Mouse (Mus musculus): Measurements from ENCODE around the gene Sardh. TPM values are rescaled to one million over a fixed set of nuclear protein-coding genes. Genes with fewer than 3 reads are reported as not detected.

The Sardh gene
- polyA plus RNA-seq, 1 experiment from 2014 or later = 4.4 TPM

DNA sequence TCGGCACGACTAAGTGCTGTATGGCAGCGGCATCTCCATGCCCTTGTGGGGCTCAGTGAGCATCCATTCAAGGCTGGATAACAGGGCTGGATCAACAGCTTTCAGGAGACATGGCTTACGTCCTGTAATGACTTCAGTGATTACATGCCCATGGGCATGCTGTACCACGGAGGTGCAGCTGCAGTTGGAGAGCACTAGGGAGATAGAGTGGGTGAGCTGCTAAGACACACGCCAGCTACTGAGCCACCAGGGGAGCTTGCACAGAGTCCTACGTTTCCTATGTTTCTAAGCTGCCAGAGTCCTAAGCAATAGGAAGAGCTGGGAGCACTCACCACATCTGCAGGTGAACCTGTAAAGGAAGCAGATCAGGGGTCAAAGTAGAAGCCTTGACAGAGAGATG, 30.7 kb upstream of the Sardh start:
- Histone ChIP-seq H3K9me3 (ENCODE audit: control insufficient read depth, low read length) (peaks cover 5% of the 10 kb centered on the region; the same call in 1 of the 2 replicates), H3K4me2 (no peak overlapping the region), H3K4me1 (ENCODE audit: control insufficient read depth, insufficient read depth, low read length) (no peaks in the 10 kb centered on the region), H3K27ac (ENCODE audit: low read depth, low read length) (no peak overlapping the region), H3K9ac (ENCODE audit: low read length) (no peak overlapping the region), H3K36me3 (ENCODE audit: control insufficient read depth, insufficient read depth, low read length) (peaks cover 22% of the 10 kb centered on the region), H3K4me3 (ENCODE audit: low read depth, low read length) (no peak overlapping the region), H3K27me3 (ENCODE audit: control insufficient read depth, insufficient read depth, low read length) (no peaks in the 10 kb centered on the region)
- 92% methylated on average over 7 of the region's 7 CpGs for WGBS
- DNase-seq (ENCODE audit: low spot score, missing footprints) (peak; percentile 82), ATAC-seq (ENCODE audit: low FRiP score) (no peak)

GRCm38 (mm10) chr2:27268325-27268724, 20.2 kb upstream of the Sardh start:
- no peak for DNase-seq (ENCODE audit: low spot score, missing footprints)
- H3K4me1 ChIP-seq (ENCODE audit: control insufficient read depth, insufficient read depth, low read length) = no peaks in the 10 kb centered on the region
- peaks cover 21% of the 10 kb centered on the region for H3K36me3 ChIP-seq (ENCODE audit: control insufficient read depth, insufficient read depth, low read length)
- no peaks in the 10 kb centered on the region for H3K9me3 ChIP-seq (ENCODE audit: control insufficient read depth, low read length)
- no peak overlapping the region for H3K9ac ChIP-seq (ENCODE audit: low read length)
- no peak overlapping the region for H3K27ac ChIP-seq (ENCODE audit: low read depth, low read length)
- WGBS = 91% methylated on average over 2 of the region's 2 CpGs
- ATAC-seq (ENCODE audit: low FRiP score) = no peak
- H3K4me3 ChIP-seq (ENCODE audit: low read depth, low read length) = no peak overlapping the region
- H3K27me3 ChIP-seq (ENCODE audit: control insufficient read depth, insufficient read depth, low read length) = no peaks in the 10 kb centered on the region
- H3K4me2 ChIP-seq = no peak overlapping the region

DNA sequence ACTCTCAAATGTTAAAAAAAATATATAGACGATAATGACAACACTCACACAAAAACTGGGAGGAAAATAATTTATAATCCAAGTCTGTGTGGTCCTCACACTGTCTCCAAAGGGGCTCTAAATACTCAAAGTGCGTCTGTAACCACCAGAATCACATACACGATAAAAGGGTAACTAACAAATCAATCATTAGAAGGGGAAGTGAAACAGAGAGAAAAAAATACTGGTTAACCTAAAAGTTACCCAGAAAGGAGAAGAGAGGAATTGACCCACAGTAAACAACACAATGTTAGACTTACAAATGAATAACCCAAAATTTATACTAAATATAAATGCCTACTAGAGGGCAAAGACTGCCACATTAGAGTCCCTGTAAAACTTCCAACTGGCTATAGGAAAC, 17.7 kb upstream of the Sardh start:
- H3K4me3 ChIP-seq (ENCODE audit: low read depth, low read length) = no peak overlapping the region
- H3K9me3 ChIP-seq (ENCODE audit: control insufficient read depth, low read length) = no peaks in the 10 kb centered on the region
- DNase-seq (ENCODE audit: low spot score, missing footprints) = peak; percentile 8
- H3K27ac ChIP-seq (ENCODE audit: low read depth, low read length) = no peak overlapping the region
- no peak overlapping the region for H3K9ac ChIP-seq (ENCODE audit: low read length)
- 88% methylated on average over 3 of the region's 3 CpGs for WGBS
- no peaks in the 10 kb centered on the region for H3K27me3 ChIP-seq (ENCODE audit: control insufficient read depth, insufficient read depth, low read length)
- no peak overlapping the region for H3K4me2 ChIP-seq
- H3K4me1 ChIP-seq (ENCODE audit: control insufficient read depth, insufficient read depth, low read length) = no peaks in the 10 kb centered on the region
- no peak for ATAC-seq (ENCODE audit: low FRiP score)
- peaks cover 15% of the 10 kb centered on the region for H3K36me3 ChIP-seq (ENCODE audit: control insufficient read depth, insufficient read depth, low read length)

GRCm38 (mm10) chr2:27262984-27263383, 14.8 kb upstream of the Sardh start:
- WGBS = 86% methylated on average over 4 of the region's 4 CpGs
- DNase-seq (ENCODE audit: low spot score, missing footprints) (no peak), ATAC-seq (ENCODE audit: low FRiP score) (no peak)
- no peaks in the 10 kb centered on the region for H3K4me1 ChIP-seq (ENCODE audit: control insufficient read depth, insufficient read depth, low read length)
- no peaks in the 10 kb centered on the region for H3K27me3 ChIP-seq (ENCODE audit: control insufficient read depth, insufficient read depth, low read length)
- H3K36me3 ChIP-seq (ENCODE audit: control insufficient read depth, insufficient read depth, low read length) = peaks cover 5% of the 10 kb centered on the region; the same call in 1 of the 2 replicates
- no peak overlapping the region for H3K4me2 ChIP-seq
- H3K9ac ChIP-seq (ENCODE audit: low read length) = no peak overlapping the region
- no peak overlapping the region for H3K27ac ChIP-seq (ENCODE audit: low read depth, low read length)
- H3K9me3 ChIP-seq (ENCODE audit: control insufficient read depth, low read length) = no peaks in the 10 kb centered on the region
- H3K4me3 ChIP-seq (ENCODE audit: low read depth, low read length) = no peak overlapping the region

DNA sequence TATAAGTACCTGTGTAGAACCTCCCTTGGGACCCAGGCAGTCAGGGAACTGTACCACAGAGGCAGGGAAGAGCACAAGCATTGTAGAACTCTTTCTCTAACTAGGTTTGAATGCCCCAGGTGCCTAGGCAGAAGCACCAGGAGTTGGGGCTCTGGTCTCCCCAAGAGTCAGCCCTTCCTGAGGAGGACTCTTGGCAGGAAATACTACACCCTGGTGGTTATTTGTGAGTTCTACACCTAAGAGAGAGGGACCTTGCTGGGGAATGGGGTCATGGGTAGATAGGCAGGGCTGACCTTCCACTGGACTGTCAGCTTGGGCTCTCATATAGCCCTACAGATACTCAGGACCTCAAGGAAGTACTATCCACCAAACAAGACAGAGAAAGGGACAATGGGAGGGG, 3.3 kb upstream of the Sardh start:
- H3K9me3 ChIP-seq (ENCODE audit: control insufficient read depth, low read length) = no peaks in the 10 kb centered on the region
- H3K4me2 ChIP-seq = no peak overlapping the region
- ATAC-seq (ENCODE audit: low FRiP score) (no peak), DNase-seq (ENCODE audit: low spot score, missing footprints) (no peak)
- H3K27ac ChIP-seq (ENCODE audit: low read depth, low read length) = no peak overlapping the region
- no peak overlapping the region for H3K9ac ChIP-seq (ENCODE audit: low read length)
- no peak overlapping the region for H3K4me3 ChIP-seq (ENCODE audit: low read depth, low read length)
- no peaks in the 10 kb centered on the region for H3K36me3 ChIP-seq (ENCODE audit: control insufficient read depth, insufficient read depth, low read length)
- H3K4me1 ChIP-seq (ENCODE audit: control insufficient read depth, insufficient read depth, low read length) = no peaks in the 10 kb centered on the region
- H3K27me3 ChIP-seq (ENCODE audit: control insufficient read depth, insufficient read depth, low read length) = no peaks in the 10 kb centered on the region

DNA sequence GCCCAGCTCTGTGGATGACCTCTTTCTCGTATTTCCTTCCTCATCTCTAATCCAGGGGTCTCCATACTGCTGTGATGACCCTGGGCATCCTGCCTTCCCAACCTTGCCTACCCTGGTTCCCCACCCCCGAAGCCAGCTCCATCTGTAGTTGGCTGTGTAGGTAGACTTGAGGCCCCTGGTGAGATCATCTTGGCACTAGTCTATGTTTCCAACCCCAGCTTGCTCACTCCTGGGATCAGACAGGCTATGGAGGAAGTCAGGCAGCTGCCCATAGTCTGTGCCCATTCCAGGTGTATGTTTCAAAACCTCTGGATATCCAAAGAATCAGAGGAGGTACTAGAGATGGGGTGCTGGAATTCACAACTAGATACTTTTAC, 662 bp downstream of the Sardh start:
- Histone ChIP-seq H3K9me3 (ENCODE audit: control insufficient read depth, low read length) (no peaks in the 10 kb centered on the region), H3K4me3 (ENCODE audit: low read depth, low read length) (no peak overlapping the region), H3K9ac (ENCODE audit: low read length) (no peak overlapping the region), H3K36me3 (ENCODE audit: control insufficient read depth, insufficient read depth, low read length) (no peaks in the 10 kb centered on the region), H3K27me3 (ENCODE audit: control insufficient read depth, insufficient read depth, low read length) (no peaks in the 10 kb centered on the region), H3K4me2 (no peak overlapping the region), H3K4me1 (ENCODE audit: control insufficient read depth, insufficient read depth, low read length) (no peaks in the 10 kb centered on the region), H3K27ac (ENCODE audit: low read depth, low read length) (no peak overlapping the region)
- DNase-seq (ENCODE audit: low spot score, missing footprints) = no peak
- WGBS = 65% methylated on average over 2 of the region's 2 CpGs
- ATAC-seq (ENCODE audit: low FRiP score) = no peak

DNA sequence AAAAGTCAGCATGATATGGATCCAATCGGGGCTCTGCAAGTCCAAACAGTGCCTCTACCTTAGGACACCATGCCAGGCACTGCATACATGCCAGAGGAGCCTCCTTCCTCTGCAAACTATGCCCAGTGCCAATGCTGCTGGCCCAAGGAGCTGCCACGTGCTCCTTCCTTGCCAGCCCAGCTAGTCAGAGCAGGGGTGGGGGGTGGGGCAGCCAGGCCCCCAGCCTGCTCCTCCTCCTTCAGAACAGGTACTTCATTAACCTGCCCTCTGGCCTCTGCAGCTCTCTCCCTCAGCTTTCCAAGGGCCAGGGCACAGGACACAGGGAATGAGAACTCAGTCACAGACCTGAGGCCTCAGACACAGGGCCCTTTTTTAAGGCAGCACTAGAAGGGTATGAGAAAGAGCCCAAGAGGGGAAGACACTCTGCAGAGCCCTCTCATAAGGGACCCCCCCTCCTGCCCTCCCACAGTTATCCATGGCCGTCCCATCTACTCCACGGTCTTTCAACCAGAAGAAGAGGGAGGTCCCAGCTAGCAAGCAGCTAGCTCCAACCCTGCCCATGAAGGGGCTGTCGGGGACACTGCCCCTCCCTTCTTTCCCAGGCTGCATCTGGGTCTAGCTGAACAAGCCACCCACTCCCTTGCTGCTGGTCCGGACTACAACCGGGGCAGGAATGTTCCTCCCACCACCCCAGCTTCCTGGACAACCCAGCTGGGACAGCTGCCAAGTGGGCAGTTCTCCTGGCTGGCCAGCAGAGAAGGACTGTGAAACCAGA, 1.2 kb downstream of the Sardh start:
- ATAC-seq (ENCODE audit: low FRiP score) = no peak
- Histone ChIP-seq H3K4me3 (ENCODE audit: low read depth, low read length) (no peak overlapping the region), H3K4me1 (ENCODE audit: control insufficient read depth, insufficient read depth, low read length) (no peaks in the 10 kb centered on the region), H3K9me3 (ENCODE audit: control insufficient read depth, low read length) (no peaks in the 10 kb centered on the region), H3K36me3 (ENCODE audit: control insufficient read depth, insufficient read depth, low read length) (no peaks in the 10 kb centered on the region), H3K4me2 (no peak overlapping the region), H3K27me3 (ENCODE audit: control insufficient read depth, insufficient read depth, low read length) (no peaks in the 10 kb centered on the region), H3K27ac (ENCODE audit: low read depth, low read length) (no peak overlapping the region), H3K9ac (ENCODE audit: low read length) (no peak overlapping the region)
- DNase-seq (ENCODE audit: low spot score, missing footprints) = no peak
- WGBS = 56% methylated on average over 7 of the region's 7 CpGs

DNA sequence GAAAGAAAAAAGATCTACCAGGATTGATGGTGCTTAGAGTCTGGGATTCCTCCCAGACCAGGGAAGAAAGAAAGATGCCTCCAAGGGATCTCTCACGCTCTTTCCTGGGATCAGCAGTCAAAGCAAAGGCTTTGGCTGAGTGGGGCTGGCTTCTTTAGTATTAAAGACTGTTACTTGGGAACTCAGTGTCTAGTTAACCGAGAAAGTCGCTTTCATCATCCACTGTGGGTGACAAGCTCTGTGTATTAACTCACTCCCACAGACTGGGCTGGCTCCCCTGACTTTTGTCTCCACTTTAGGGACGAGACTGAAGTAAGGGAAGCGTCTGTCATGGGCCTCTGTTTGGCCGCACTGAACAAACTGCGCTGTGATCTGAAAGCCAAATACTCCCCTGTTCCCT, 2.2 kb downstream of the Sardh start:
- ATAC-seq (ENCODE audit: low FRiP score) (no peak), DNase-seq (ENCODE audit: low spot score, missing footprints) (no peak)
- no peak overlapping the region for H3K4me3 ChIP-seq (ENCODE audit: low read depth, low read length)
- H3K36me3 ChIP-seq (ENCODE audit: control insufficient read depth, insufficient read depth, low read length) = no peaks in the 10 kb centered on the region
- H3K9ac ChIP-seq (ENCODE audit: low read length) = no peak overlapping the region
- no peaks in the 10 kb centered on the region for H3K27me3 ChIP-seq (ENCODE audit: control insufficient read depth, insufficient read depth, low read length)
- no peak overlapping the region for H3K4me2 ChIP-seq
- H3K4me1 ChIP-seq (ENCODE audit: control insufficient read depth, insufficient read depth, low read length) = no peaks in the 10 kb centered on the region
- no peaks in the 10 kb centered on the region for H3K9me3 ChIP-seq (ENCODE audit: control insufficient read depth, low read length)
- WGBS = 70% methylated on average over 7 of the region's 7 CpGs
- H3K27ac ChIP-seq (ENCODE audit: low read depth, low read length) = no peak overlapping the region

DNA sequence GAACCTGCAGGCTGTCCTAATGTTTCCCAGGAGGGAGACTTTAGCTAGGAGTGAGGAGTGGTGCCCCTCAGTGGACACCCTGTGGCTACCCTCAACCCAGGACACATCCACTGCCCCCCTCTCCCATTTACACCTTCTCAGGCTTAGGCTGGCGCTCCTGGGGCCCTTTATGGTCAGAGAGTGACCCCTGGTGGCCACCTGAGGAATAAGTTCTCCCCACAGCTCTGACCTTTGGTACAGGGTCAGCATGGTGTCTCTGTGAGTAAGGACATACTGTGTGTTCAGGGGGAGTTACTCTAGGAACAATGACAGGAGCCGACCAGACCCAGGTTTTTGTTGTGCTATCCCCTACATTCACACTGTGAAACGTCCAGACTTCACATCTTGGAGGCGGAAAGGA, 10.8 kb downstream of the Sardh start:
- H3K9ac ChIP-seq (ENCODE audit: low read length) = no peak overlapping the region
- no peaks in the 10 kb centered on the region for H3K4me1 ChIP-seq (ENCODE audit: control insufficient read depth, insufficient read depth, low read length)
- 20% methylated on average over 4 of the region's 4 CpGs for WGBS
- ATAC-seq (ENCODE audit: low FRiP score) (peak; percentile 66; the same call in 1 of the 2 replicates), DNase-seq (ENCODE audit: low spot score, missing footprints) (peak; percentile 96)
- H3K4me3 ChIP-seq (ENCODE audit: low read depth, low read length) = no peak overlapping the region
- H3K36me3 ChIP-seq (ENCODE audit: control insufficient read depth, insufficient read depth, low read length) = no peaks in the 10 kb centered on the region
- no peak overlapping the region for H3K27ac ChIP-seq (ENCODE audit: low read depth, low read length)
- no peaks in the 10 kb centered on the region for H3K27me3 ChIP-seq (ENCODE audit: control insufficient read depth, insufficient read depth, low read length)
- H3K4me2 ChIP-seq = no peak overlapping the region
- no peaks in the 10 kb centered on the region for H3K9me3 ChIP-seq (ENCODE audit: control insufficient read depth, low read length)

All from midbrain, embryonic 11.5 days (tissue).